Mouse (Mus musculus): ENCODE measurements at regions not wholly inside any gene's neighbourhood (a gene's known extent, or its start where the extent isn't known, plus 50 kb on each side); places are given as distances from the start of the nearest gene placed in this dataset.
A peak's percentile ranks its signal among the peaks of the same experiment; 100 is the strongest.

DNA sequence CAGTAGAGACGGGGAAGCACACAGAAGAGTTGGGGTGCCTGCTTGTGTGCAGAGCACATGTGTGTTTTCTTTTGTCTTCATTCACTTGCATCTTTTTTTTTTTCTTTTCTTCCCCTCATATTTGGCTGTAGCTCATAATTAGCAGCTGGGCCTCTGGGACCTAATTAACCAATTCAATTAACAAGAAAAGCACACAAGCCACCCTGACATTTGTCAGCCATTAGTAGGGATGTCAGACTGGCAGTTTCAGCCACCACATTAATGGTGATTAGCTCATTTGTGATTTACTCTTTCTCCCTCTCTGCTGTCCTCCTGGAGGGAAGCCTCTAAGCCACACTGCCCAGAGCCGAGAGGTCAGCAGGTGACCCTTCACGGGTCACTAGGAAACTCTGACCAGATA lies 96.7 kb upstream of the Habp2 start:
- no peak for DNase-seq

DNA sequence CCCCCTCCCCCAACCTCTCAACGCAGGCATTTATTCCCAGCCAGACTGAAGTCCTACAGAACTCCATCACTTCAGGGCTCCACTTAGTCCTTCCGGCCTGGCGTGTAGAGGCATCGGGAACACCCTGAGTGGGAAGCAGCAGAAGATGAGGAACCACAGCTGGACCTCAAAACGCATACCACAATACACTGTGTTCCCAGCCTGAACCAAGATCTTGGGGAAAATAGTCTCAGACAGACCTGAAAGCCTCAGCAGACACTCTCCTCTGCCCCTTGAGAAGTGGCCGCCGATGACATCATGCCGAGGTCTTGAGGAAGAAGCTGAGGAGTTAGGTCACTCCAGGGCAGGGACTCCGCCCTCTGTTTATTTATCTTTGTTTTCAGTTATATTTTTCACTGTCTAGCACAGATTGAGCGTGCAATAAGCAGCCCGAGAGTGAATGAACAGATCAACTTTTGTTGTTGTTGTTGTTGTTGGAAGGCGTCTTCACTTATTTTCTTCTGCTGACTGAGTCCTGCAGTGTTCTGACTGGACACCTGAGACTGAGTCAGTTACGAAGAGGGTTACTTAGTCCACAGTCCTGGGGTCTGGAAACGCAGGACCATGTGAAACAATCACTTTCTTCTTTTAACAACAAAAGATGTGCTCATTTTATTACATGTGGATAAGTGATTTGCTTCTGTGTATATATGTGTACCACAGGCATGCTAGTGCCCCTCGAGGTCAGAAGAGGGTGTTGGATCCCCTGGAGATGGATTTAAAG lies 88.3 kb upstream of the Habp2 start:
- DNase-seq = no peak

DNA sequence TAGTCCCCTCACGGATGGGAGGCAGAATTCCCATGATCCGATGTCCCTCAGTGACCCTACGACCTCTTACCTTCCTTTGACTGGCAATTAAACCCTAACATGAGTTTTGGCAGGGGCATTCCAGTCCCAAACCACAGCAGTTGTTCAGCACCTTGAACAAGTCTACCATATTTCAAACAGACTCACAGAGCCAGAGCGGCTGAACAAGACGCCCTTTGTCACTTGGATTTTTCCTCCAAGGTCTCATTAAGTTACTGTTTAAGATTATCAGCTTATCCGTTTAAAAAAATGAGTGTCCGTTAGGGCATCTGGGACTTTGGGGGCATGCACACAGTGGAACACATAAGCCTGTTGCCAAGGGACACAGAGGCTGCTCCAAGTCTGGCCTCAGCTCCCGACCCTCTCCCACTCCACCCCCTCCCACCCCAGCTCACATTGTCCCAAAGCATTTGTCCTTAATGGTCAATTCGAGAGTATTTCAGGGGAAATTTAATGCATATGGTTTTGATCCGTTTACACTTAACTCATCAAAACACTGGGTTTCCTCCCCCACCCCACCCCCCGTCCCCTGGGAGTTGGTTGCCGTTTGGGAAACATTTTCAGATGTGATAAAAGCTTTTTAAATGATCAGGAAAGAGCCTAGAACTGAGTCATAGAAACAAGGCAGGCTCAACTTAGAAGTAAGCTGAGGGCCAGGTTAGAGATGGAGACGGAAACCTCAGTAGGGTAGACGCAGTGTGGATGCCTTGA lies 87.4 kb upstream of the Habp2 start:
- no peak for DNase-seq

DNA sequence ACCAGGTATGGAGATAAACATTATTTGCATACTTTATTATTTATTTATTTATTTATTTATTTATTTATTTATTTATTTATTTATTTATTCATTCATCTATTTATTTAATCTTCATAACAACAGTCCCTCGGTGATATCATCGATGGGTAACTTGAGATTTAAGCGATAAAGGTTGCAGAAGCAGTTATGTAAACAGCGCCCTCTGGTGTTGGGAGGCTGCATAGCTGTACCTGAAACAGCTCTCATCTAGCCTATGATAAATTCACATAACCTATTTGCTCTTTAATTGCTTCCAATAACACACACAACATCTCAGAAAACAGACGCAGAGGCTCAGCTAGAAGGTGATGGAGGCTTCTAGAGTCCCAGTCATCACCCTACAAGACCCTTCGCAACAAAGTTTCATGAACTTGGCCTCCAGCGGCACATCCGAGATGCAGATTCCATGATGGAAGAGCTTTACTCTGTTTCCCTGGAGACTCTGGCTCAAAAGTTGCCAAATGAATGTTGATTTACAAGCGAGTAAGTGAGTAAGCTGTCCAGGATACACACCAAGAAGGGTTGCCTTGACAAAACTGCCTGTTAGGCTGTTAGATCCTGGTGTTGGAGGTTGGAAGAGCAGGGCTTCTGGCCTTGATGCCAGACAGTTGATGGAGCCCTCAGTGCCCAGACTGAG lies 85.8 kb upstream of the Habp2 start:
- peak in 1 of 2 experiments; percentile 22 for DNase-seq

DNA sequence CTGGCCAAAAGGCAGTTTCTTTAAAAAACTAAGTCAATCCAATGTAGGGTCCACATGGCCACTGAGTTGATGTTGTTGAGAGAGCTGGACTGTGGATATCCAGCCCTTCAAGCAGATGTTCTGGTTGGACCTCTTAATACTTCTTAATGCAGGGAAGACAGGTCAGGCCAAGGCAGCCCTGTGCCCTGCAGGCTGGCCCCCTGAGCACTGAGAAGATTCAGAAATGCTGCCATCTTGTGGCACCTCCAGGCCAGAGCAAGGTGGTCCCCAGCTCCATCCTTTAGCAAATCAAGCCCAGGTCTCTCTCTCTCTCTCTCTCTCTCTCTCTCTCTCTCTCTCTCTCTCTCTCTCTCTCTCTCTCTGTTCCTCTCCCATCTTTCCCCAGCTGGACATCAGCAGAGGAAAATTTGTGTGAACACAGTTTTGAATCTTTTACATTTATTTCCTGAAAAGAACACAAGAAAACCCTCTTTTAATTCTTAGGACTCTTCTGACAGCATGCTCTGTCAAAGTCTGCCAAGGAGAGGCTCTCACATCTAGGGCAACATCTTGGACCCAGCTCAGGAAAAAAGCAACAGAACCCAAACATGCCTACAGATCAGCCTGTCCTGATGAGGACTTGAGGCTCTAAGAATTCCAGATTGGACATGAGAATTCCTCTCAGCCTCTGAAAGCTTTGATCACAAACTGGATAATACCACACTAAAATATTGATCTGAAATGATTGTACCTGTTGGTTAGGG lies 85.0 kb upstream of the Habp2 start:
- DNase-seq = peak; percentile 35 to 39

DNA sequence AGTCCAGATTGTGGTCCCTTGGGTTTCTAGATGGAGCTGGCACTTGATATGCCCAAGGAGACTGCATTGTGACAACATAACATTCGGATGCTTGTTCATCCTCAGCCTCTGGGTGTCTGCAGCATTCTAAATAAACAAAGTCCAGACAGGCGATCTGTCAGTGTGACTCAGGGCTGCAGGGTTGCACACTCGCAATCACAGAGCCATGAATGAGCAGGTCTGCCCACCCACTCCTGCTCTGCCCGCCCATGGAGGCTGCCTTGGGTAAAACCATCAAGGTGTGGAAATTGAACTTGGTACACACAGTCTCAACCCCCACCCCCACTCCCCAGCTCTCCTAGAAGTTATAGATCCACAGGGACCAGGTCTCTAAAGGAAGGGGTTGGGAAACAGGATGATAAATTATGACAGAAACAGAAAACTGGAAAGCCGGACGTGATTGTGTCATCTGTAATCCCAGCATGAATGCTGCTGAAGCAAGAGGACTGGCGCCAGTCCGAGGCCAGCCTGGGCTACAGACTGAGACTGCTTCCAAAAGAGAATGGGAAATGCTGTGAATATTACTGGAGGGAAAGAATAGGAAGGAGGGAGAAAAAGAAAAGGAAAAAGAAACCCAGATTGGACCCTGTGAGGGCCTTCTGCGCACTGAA lies 84.3 kb upstream of the Habp2 start:
- DNase-seq = no peak

DNA sequence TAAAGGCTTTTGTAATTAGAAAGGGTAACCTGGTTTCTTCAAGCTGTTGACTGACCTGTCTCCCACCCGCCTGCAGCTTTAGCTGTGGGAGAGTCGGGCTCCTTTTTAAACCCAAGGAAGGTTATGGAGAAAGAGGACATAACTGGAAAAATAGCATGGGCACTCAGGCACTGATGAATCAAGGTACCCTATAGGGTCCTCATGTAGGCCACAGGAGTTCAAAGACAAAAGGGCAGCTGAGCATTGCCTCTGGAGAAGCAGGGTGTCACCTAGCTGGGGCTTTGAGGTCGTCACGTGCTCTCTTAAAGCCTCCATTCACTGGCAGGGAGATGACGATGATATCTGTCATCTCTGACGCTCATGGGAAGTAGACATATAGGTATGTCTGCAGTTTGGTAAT lies 68.4 kb upstream of the Habp2 start:
- DNase-seq = no peak

DNA sequence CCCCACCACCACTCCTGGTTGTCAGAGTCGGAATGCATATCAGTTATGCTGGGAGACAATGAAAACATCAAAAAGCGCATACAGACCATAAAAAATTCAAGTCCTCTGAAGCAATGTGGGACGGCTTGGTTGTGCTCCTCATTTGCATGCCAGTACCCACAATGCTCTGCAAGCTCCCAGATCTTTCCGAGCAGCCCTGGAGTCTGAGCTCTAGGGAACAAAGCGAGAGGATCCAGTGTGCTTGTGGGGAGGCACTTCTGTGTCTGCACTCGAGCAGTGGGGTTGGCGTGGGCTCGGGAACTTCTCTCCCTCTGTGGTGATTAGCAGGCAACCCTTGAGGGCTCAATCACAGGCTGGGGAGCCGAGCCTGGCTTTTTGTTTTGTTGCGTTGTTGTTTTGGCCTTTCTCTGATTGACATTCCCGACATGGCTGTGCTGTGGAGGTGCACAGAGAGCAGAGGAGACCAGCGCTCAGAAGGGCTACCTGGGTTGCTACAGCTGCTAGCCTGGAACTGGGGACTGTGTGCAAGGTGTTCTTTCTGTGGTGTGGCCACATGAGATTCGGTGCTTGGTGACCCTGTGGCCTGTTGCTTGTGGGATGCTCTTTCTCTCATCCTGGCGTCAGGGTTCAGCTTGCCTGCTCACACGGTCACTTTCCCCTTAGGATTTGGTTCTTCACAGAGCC lies 66.1 kb upstream of the Habp2 start:
- DNase-seq = no peak

DNA sequence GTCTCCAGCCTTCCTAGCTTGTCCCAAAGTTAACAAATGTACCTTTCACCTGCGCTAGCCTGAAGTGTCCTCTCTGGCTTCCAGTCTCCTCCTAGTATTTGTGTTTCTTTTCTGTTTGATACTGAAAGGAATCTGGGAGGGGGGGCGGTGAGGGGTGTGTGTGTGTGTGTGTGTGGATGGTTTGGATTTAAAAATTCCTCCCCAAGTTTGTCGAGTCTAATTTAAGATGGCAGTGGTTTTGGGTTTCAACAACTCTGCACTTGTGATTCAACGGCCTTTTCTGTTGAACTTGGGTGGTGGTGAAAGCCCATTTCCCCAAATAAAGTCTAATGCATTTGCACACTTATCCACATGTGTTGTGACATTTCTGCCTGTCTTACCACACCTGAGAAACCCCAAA lies 64.4 kb upstream of the Habp2 start:
- no peak for DNase-seq

DNA sequence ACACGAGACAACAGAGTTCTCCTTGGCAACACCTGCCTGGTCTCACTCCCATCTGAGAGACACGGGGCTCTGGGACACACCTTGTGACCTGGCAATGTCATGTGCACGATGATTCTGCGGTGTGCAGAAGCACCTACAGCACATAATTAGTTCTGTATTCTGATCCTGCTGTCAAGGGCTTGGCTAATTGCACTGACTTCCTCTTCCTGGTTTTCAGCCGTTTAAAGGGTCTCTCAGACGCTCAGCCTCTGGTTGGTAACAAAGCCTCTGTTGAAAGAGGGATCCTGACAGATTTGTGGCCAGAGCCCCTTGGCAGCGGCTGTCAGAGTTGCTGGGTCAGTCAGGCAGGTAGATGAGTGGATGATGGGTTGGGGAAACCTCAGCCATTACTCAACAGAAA lies 61.9 kb upstream of the Habp2 start:
- DNase-seq = no peak

DNA sequence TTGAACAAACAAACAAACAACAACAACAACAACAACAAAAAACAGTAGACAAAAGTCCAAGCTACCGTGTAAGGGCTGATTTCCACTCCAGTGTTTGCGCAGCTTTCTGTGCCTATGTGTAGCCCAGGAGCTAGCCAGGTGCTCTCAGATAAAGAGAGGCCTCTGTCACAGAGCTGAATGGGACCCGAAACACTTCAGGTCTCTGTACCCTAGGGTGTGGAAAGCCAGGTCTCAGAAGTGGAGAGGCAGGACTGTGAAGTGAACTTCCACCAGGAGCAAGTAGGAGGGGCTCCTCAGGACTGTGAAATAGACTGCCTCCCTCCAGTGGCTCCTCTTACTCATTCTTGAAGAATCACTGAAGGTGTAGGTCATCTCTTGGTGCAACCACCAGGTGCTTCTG lies 61.4 kb upstream of the Habp2 start:
- no peak for DNase-seq

DNA sequence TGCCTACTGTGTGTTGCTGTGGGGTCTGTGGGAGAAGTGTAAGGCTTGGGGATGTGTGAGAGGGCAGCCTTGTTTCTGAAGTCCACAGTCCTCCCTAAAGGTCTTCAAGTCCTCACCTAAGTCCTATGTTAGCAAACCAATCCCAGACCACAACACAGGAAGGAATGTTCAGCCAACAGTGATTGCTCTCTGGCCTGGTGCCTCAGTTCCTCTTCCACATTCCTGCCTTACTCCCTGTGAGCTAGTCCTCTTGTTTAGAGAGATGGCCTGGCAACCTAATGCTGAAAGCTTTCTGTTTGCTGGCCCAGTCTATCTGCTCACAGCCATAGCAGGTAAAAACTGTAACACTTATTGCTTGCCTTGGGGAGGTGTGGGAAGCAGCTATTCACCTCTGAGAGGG lies 58.4 kb upstream of the Habp2 start:
- DNase-seq = no peak

DNA sequence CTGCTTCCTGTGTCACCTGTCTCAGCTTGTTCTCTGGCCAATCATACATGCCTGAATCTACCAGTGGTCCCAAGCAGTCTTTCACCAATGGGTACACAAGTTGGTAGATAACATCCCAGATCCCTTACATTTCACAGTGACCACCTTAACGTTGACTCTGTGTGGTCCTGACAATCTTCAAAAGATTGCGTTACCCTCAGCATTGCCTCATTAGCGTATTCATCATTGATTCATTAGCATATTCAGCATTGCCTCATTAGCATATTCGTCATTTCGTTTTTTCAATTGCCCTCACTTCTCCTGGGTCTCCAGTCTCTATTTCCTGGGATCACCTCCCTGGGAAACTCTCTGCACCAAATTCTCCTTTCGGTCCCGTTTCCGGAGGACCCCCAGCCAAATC lies 55.5 kb upstream of the Habp2 start:
- no peak for DNase-seq

DNA sequence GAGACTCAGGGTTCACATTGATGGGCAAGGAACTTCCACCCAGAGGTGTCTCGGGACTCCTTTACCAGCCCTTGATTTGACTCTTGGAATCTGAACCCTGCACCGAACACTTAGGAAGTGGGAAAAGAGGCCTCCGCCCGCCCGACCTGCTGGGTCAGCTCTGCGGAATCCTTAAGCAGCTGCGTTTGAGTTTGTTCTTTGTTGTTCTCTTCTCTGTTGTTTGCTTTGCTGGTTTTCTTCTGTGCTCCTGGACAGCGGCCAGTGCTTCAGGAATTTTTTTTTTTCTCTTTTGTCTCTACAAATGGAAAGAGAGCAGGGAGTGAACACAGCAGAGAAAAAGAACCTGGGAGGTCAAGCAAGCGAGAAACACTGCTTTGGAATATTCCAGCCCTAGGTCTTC lies 55.1 kb upstream of the Habp2 start:
- DNase-seq = no peak

DNA sequence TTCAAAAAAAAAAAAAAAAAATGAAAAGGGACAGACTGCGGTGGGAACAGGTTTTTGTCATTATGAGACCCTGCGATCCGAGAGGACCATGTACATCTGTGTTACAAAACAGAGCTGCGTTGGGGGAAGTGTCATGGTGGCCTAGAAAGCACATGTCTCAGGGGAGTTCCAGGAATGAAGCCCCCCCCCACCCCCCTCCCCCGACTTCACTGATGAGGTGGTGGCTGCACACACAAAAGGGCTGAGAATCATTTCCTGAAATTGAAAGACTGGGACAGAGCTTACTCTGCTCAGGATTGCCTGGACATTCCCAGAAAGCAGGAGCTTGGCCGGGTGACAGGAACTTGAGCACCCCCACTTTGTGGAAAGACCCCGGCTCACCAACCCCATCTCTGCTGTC lies 54.7 kb upstream of the Habp2 start:
- no peak for DNase-seq

DNA sequence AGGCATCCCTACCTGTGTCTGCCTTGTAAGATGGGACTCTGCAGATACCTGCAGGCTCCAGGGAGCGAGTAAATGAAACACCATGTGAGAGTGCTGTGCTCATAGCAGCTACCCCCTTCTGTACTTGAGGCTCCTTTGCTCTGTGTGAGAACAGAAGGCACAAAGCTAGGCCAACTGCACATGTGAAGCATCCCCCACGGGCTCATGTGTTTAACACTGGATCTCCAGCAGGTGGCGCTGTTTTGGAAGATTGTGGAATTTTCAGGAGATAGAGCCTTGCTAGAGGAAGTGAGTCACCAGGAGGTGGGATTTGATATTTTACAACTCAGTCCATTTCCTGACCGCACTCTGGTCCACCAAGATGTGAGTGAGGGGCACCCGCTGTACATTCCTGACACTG lies 54.0 kb upstream of the Habp2 start:
- no peak for DNase-seq

DNA sequence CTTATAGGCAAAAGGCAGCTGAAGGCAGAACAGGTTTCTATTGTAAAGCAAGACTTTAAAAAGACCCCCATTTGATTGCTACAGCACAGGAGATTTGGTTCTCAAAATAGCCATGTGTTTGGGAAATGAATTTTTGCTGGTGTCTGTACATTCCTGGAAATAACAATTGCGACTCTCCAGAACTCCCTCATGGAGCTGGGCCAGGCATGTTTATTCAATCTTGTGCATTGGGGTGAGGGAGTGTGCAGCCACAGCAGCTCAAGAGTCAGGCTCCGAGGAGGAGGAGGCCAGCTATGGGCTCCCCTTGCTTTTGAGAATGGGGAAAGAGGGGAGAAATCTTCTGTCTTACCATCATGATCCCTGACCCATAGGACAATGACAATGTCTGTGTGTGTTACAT lies 51.9 kb upstream of the Habp2 start:
- DNase-seq = no peak
